Mouse (Mus musculus): ENCODE results near the gene Muc1.
A peak's percentile ranks its signal among the peaks of the same experiment; 100 is the strongest.

Gene Muc1

DNA sequence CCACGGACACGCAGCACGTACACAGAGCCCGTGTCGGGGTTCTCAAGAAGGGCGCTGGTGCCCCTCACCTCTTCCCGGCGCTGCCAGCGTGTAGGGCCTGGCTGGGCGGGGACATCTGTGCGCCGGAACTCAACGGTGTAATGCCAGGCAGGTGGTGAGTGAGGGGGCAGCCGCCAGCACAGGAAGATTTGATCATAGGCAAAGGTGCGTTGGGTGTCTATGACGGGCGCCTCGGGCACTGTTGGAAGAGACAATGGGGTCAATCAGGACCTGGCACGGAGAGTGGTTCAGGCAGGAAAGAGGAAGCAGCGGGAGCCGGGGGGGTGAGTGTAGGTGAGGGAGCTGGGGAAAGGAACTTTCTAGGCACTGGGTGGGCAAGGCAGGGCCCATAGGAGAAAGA, 8.8 kb downstream of the Muc1 start:
- no peak for DNase-seq

DNA sequence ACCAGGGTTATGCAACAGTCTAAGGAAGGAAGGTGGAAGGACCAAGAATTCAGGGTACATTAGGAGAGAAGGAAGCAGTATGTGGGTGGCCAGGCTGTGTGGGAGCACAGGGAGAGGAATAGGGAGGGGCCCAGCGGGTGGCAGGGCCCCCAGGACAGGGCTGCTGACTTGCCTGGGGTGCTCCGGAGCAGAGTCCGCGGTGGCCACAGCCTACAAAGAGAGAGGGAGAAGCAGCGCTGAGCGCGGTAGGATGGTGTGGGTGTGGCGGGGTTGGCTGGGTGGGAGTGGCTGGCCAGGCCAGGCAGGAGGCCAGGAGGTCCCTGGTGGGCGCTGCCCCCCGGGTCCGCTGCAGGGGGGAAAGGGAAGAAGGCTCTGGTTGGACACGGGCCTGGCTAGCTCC, 9.6 kb downstream of the Muc1 start:
- no peak for DNase-seq

DNA sequence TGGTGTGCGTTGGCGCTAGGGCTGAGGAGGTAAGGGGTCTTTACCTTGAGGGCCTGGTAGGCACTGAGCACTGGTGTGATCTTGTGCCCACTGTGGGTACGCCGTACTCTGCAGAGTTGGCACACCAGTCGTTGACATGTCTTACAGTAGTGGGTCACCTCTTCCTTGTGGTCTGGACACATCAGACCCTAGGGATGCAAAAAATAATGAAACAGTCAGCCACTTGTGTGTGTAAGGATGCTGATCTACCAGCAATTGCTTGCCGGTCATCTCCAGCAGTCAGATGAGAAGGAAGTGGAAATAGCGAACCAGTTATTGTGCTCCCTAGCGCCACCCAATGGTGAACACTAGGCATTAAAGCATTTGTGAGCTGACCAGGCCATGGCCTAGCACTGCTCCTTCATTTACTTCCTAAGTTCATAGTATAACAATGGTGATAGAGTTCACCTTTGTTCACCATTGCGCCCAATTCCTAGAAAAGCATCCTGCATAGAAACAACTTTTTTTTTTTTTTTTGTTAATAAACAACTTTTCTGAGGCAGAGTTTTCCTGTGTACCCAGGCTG, 13.6 kb downstream of the Muc1 start:
- peak; percentile 82 to 92 for DNase-seq

DNA sequence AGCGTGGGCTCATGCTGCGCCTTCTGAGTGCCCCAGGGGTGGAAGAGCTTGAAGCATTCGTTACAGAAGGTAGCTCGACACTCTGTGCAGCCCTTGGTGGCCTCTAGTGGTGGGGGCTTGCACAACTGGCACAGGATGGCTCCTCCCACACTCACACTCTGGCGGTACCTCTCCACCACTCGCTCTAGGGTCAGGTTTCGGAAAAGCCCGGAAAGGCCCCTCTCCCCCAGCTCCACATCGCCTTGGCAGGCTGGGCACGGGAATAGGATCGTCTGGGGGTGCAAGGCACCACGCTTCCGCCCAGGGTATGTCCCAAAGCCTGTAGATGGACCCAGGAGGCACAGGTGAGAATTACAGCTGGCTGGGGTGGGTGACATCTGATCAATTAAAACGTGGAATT, 14.8 kb downstream of the Muc1 start:
- peak; percentile 52 to 58 for DNase-seq

DNA sequence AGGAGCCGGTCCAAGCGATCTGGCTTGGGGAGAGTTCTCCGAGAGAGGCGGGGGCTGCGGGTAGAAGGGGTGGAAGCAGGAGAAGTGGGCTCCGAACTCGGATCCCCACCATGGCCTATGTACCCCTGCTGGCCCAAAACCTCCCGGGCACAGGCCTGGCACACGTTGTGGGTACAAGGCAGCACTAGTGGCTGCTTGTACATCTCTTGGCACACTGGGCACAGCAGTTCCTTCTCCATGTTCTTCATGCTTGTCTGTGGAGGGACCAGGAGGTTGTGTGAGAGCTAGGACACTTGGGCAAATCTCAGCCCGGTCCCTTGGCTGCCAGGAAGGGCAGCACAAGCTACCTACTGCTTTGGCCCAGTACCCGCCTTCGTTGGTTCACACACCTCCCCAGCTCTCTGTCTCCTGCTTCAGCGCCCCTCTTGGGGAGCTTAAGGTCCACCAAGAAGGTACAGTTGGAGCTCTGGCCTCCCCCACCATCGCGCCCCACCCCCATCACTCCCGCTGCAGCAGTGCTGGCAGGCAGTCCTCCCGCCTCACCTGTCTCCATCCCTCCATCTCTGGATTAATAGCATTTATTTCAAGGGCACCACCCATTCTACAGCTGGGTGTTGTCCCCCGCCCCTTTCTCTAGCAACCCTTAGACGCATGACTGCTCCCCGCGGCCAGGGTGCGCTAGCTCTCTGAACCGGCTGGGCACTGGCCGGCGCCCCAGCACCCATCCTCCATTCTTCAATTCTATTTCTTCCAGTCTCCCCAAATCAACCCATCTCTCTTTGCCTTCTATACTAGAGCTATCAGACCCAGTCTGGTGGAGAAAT, 15.5 kb downstream of the Muc1 start:
- peak; percentile 70 to 81 for DNase-seq

DNA sequence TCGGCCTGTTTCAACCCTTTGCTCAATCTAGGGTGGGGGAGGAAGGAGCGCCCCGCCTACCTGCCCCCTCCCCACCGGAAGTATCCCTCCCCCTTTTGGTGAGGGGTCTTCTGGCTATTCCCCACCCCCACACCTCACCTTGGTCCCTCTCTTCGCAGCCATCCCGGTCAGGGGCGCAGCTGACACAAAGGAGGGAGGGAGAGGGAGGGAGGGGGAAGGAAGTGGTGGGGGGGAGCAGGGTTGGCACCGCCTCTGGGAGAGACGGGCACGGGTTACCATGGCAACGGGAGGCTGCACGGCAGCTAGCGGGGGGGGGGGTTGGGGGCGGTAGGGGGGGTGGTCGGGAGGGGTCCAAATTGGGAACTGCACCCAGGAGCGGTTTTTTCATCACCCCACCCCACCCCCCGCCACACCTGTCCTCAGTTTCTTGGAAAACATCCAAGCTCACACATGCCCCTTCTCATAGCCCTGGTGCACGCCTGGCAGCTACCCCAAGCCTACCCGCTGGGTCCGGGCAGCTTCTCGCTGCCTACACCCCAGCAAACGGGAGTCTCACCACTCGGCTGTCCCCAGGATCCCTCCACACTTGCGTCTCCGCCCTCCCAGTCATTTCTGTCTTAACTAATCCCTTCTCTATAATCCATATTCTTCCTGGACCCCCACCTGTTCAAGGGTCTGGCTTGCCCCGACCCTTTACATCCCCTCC, 16.3 kb downstream of the Muc1 start:
- peak; percentile 93 to 96 for DNase-seq

DNA sequence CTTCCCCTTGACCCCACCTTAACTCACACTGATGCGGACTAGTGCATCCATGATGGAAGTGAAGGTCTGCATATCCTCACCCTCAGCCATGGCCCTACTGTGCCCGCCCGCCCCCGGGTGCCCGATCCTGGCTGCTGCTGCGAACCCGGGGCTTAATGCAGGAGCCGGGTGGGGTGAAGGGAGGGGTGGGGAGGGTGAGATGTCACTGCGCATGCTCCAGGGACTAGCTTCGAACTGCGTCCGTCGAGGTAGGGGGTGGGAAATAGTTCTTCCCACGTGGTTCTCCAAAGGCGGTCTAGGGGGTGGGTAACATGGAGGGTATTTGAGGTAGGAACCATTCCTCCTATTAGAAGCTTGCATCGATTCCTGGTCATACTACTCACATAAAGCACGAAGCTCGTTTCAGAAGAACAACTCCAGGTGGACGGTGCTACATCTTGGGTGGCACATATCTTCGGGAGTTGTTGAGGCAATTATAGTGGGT, 16.9 kb downstream of the Muc1 start, which contains the start of gene Krtcap2:
Krtcap2 (plus strand) TSS at position 279 of the 484 bp plus-strand sequence.
- peak; percentile 87 for DNase-seq

DNA sequence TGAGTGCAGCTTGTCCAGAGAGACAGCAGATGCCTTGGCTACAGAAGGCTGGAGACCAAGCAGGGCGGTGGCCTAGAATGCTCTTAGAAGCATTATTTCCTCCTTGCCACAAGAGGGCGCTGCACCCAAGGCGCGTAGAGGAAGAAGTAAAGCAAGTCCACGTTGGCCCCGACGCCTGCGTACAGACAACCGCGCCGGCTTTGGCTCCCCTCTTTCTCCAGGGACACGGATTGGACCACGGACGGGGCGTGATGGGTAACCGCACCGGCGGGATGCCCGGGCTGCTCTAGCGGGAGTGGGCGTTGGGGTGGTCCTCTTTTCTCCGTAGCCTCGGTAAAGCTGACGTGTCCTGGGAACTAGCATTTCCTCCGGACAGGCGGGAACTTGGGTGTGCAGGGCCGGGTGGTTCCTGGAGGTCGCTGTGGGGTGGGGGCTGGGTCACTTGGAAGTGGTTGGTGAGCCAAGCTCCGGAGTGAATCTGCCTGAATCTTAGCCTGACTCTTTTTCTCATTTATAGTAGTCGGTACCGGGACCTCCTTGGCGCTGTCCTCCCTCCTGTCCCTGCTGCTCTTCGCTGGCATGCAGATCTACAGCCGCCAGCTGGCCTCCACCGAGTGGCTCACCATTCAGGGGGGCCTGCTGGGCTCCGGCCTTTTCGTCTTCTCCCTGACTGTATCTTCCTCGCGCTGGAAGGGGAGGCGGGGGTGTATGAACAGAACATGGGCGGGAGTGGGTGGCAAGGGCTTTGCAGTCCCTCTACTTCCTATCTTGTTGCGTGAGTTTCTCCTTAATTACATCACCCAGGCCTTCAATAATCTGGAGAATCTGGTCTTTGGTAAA, 17.6 kb downstream of the Muc1 start, which contains the start of gene Trim46:
Trim46 (minus strand) TSS at position 49 of the 840 bp plus-strand sequence.
- peak; percentile 95 to 96 for DNase-seq

DNA sequence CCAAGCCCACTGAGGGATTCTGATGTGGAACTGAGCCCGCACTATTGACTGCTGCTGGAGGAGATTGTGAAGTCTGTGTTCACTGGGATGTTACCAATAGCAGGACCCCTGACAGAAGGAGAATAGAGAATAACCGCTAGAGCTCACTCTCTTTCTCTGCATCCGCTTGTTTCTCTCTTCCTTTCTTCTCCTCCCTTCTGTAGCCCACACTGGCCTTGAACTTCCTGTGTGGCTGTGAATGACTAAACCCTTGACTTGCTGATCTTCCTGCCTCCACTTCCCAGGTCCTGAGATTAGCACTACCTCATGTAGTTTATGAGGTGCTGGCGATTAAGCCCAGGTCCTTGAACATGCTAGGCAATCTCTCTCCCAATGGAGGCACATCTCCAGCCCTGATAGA, 18.6 kb downstream of the Muc1 start:
- peak in 1 of 2 experiments; percentile 5 for DNase-seq

DNA sequence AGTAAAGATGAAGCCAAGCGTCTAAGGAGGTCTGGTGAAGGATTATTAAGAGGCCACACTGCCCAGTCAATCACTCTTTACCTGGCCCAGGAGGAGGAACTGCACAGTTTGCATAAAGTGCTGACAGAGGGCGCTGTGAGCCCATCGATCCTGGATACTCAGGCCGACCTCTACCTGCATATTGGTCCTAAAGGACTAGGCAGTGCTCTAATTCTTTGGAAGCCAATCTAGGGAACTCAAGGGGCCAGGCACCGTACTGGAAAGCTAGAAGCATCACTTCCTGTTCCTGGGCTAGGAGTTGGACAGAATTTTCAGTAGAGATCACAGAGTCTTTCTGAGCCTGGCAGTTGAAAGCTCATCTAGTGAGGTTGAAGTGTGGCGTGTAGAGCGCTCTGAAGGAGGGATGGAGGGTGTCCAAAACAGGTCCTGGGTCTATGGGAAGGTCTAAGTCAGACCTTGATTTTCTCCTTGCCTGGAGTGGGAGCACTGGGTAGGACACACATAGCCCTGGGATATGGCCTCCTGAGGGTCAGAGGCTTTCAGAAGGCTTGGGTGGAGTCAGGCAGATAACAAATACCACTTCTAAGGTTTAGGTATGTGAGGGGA, 21.7 kb downstream of the Muc1 start:
- peak; percentile 84 to 88 for DNase-seq

DNA sequence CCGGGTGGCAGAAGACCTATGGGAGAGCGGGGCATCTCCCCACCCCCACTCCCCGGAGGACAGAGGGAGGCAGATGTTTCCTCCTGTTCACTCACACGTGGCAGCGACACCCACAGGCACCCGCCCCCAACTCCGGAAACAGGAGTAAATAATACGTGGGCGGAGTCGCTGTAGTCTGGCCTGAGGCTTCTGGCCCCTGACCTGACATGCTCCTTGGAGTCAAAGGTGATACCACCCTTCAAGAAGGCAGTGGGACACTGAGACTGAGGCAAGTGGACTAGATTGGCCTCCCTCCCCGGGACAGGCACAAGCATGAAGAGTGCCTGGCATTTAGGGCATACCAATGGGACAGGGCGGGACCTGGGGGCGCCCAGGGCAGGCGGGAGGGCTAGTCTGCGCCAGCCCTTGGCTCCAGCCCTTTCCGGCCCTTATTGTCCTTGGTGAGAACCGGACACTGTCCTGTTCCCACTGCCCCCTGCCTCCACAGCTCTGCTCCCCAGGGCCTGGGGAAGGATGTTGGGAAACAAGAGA, 22.6 kb downstream of the Muc1 start:
- DNase-seq: no peak

DNA sequence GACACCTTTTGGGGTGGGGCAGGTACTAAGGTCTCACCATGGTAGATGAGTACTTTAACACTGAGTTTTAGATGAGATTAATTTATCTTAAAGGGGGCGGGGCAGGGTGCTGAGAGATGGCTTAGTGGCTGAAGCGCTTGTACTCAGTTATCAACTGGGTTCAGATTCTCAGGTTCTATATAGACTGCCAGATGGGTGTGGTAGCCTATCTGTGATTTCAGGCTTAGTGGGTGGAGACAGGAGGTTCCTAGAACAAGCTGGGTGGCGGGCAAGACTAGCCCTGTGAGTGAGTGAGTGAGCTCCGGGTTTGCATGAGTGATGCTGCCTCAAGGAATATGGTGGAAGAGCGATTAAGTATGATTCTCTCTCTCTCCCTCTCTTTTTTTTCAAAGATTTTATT, 26.1 kb downstream of the Muc1 start:
- DNase-seq: no peak

DNA sequence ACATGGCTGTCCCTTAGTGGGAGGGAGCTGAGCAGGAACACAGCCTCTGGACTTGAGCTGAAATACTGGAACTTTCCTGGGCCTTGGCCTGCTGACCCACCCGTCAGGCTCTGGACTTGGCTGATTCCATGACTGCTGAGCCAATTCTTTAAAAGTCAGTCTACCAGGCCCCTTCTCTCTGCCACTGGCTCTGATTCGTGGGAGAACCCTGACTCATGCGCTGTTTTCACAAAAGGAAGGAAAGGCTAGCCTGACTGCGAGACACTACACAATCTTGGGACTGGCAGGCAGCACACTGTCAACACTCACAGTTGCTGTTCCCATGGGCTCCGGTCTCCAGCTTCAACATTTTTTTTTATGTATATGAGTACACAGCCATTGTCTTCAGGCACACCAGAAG, 27.3 kb downstream of the Muc1 start:
- no peak for DNase-seq

DNA sequence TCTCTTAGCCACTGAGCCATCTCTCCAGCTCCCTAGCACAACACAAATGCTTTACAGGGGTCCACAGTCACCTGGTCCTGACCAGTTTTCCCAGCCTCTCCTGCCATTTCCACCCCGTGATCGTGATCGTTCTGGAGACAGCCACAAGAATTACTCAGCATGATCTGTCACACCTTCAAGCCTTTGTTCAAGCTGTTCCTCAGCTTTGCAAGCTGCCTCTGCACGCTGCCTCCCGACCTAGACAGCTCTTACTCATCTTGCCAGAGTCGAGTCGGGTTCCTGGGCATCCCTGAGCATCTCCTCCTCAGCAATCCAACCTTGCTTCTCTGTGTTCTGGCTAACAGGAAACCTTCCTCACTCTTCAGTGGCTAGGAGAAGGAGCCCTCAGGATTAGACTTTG, 30.2 kb downstream of the Muc1 start, which contains the start of gene Dpm3:
Dpm3 (plus strand) TSS at position 283 of the 400 bp plus-strand sequence.
- DNase-seq: no peak

DNA sequence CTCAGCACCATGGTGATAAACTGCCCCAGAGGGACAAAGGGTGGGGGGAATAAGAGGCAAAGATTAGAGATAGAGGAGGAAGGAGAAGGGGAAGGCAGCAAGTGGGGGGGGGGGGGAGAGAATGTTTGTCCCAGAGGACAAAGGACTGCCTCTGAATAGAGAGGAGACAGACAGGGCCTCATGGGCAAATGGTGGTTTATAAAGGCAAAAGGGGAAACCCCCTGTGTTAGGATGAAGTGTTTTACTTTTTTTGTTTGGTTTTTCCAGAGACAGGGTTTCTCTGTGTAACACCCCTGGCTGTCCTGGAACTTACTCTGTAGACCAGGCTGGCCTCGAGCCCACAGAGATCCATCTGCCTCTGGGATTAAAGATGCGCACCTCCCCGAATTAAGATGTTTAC, 31.4 kb downstream of the Muc1 start:
- no peak for DNase-seq

DNA sequence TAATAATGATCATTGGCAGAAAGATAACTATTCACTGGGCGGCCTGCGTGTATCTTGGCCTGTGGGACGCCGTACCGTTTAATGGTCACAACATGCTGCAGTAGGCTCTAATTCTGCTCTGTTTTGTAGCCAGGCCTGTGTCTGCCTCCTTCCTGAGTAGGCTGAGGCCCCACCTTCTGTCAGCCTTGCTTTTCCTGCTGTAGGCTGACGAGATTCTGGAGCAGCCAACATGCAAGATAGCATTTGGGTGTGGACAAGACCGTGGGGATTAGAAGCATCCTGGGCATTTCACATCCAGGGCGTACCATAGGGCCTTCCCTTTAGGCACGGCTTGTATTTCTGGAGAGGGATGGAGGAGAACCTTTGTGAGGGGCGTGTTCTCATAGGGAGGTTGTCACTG, 33.6 kb downstream of the Muc1 start:
- DNase-seq: no peak

DNA sequence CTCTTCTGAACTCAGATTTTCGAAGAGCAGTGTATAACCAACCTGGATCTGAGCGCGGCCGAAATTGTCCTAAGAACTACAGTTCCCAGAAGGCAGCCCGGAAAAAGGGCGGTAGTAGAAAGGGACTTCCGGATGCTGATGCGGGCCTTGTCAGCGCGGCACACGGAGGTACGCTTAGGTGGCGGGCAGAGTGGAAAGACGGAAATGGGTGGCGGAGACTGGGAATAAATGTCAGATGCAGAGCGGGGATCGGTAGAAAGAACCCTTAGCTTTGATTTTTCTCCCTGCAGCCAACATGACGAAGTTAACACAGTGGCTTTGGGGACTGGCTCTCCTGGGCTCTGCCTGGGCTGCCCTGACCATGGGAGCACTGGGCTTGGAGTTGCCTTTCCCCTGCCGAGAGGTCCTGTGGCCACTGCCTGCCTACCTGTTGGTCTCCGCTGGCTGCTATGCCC, 37.6 kb downstream of the Muc1 start:
- peak; percentile 84 to 85 for DNase-seq

DNA sequence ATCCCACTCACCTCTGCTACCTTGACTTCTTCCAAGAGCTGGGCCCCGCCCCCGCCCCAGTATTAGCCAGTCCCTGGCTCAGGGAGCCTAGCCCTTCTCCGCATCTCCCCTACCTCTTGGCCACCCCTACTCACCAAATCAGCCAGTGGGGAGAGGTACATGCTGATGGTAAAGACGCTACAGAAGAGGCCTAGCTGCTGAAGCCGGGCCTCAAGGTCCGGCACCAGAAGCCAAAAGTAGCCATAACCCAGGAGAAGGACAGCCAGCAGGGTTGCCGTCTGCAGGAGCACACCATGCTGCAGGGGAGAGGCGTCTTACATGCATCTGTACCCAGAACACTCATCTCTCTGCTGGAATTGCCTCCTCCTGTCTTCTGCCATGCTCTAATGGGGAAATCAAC, 40.1 kb downstream of the Muc1 start:
- no peak for DNase-seq

DNA sequence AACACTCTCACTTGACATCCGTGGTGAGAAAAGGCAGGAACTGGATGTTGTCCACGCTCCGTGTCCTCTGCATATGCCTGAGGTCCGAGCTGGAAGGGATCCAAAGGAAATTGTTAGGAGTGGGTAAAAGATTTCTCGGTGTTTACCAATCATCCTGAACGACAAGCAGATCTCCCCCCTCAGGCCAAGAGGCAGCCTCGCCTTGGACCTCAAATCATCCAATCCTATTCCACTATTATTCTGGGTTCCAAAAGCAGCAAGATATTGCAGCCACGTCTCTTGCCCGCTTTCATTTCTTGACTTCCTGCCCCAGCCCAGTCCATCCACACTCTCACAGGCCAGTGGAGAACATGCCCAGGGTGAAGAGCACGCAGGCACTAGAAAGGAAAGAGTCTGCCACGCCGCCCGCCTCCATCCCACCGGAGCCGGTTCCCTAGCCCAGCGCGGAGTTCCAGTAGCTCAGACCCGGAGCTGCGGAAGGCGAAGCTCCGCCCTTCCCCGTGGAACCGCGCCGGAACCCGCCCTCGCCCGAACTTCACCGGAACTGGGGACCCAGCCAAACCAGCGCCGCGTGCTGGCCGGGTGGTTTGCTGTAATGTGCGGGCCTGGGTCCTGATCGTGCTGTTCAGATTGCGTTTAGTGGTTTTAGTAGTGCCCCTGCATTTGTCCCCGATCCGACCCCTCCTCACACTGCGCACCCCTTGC, 41.3 kb downstream of the Muc1 start, which contains the start of gene Slc50a1:
Slc50a1 (minus strand) TSS at position 520 of the 705 bp plus-strand sequence.
- DNase-seq: peak; percentile 92 to 93

DNA sequence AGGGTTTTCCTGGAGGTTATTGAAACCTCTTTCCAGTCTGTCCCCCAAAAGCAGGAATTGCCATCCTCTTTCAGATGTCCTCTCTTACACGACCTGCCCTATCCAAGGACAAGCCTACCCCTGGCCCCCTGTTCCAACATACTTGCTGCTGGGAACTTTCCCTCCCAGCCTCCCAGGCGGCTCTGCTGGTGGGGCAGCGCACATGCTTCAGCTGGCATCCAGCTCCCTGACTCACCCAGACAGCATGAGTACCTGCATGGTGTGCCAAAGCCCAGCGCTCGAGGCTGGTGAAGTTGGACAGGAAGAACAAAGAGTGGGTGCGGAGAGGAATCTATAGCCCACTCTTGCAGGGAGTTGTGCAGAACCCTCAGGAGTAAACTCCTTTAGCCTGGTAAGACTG, 42.0 kb downstream of the Muc1 start:
- peak; percentile 64 to 66 for DNase-seq

DNA sequence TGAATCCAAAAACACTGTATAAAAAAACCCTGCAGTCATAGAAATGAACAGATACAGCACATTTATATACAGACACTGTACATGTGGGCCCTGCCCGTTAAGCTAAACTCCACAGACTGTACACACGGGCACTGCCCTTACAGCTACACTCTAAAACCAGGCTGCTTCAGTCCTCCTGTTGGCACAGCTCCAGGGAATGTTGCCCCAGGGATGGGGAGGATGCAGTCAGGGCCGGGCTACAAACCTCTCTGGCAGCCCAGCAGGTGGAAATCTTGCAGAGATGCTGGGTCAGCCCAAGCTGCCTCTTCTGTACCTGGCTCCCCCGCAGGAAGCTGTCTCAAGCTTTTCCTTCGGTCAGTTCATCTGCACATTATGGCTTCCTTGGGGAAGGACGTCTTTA, 42.9 kb downstream of the Muc1 start:
- peak in 1 of 2 experiments; percentile 61 for DNase-seq
